19 mouse cellular contexts compared by ENCODE assay signal in the genomic region with DNA sequence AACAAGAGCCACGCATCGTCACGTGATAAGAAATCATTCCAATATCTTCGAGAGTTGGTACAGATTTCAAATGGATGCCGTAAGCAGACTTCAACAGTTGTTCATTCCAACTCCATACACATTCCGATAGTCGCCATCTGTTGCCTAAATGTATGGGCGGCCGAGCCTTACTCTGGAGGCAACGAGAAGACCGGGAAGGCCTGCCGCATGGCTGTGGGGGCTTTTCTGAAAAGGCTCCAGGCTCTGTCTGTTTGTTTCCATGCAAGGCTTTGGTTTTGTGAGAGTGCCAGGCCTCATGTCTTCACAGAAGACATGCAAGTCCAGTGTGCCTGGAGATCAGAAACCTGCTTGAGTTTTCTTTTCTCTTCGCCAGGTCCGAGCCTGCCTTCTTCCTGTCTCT. TPM values are rescaled to one million over a fixed set of nuclear protein-coding genes. Genes with fewer than 3 reads are reported as not detected.
DNase-seq lines count a peak whose midpoint lies in the region; ATAC-seq lines count a peak whose summit lies in the region.
"Had no signal": no experiment of that assay in that cellular context is flagged by ENCODE, and none has a peak within 500 bp of the region (broad histone marks: within the 10 kb centered on the region; RNA-seq: fewer than 3 reads in every experiment).

No protein-coding gene starts in this region.

- intact Hi-C loops in left cerebral cortex, postnatal 25 days (cut with DNase I), result loop anchor here (5.0 kb wide), 1 partner anchor 81 kb away; a partner anchor contains a TSS

- H3K4me3 ChIP-seq in kidney, embryonic 14.5 days (ENCODE audit: low read length), result no peak overlapping the region
- H3K4me3 ChIP-seq: embryonic facial prominence, embryonic 13.5 days; heart, embryonic 10.5 days; lung, embryonic 15.5 days; midbrain, embryonic 15.5 days had no signal

- ATAC-seq in cerebellum, adult (ENCODE audit: insufficient number of reproducible peaks, low FRiP score, low TSS enrichment), result 0 out of 2 replicates have a peak, but pooled peaks have one; percentile 16
- no peak for ATAC-seq in kidney, embryonic 14.5 days (ENCODE audit: low FRiP score, low TSS enrichment)
- ATAC-seq: hindbrain, embryonic 16.5 days; midbrain, embryonic 15.5 days had no signal

- no peak overlapping the region for H3K9ac ChIP-seq in kidney, embryonic 14.5 days (ENCODE audit: low read depth, low read length)
- H3K9ac ChIP-seq: embryonic facial prominence, embryonic 13.5 days; lung, embryonic 15.5 days; midbrain, embryonic 15.5 days had no signal

- H3K9me3 ChIP-seq in kidney, embryonic 14.5 days (ENCODE audit: control insufficient read depth, low read length), result no peaks in the 10 kb centered on the region
- H3K9me3 ChIP-seq: embryonic facial prominence, embryonic 13.5 days; heart, embryonic 10.5 days; lung, embryonic 15.5 days; midbrain, embryonic 15.5 days had no signal

- H3K36me3 ChIP-seq in kidney, embryonic 14.5 days (ENCODE audit: control insufficient read depth, insufficient read depth, low read length), result no peaks in the 10 kb centered on the region
- H3K36me3 ChIP-seq: embryonic facial prominence, embryonic 13.5 days; heart, embryonic 10.5 days; lung, embryonic 15.5 days; midbrain, embryonic 15.5 days had no signal

- no peak overlapping the region for H3K4me2 ChIP-seq in kidney, embryonic 14.5 days (replicated peaks; ENCODE audit: low read depth, low read length)
- H3K4me2 ChIP-seq: embryonic facial prominence, embryonic 13.5 days; lung, embryonic 15.5 days; midbrain, embryonic 15.5 days had no signal

- H3K27ac ChIP-seq in kidney, embryonic 14.5 days (ENCODE audit: low read depth, low read length), result no peak overlapping the region
- H3K27ac ChIP-seq: embryonic facial prominence, embryonic 13.5 days; heart, embryonic 10.5 days; lung, embryonic 15.5 days; midbrain, embryonic 15.5 days had no signal

- H3K4me1 ChIP-seq in kidney, embryonic 14.5 days (ENCODE audit: control insufficient read depth, insufficient read depth, low read length), result no peaks in the 10 kb centered on the region
- H3K4me1 ChIP-seq: lung, embryonic 15.5 days; midbrain, embryonic 15.5 days had no signal

- 94% methylated on average over 14 of the region's 14 CpGs for WGBS in kidney, embryonic 14.5 days

- no peak for DNase-seq in cerebellum, adult 9-11 months
- DNase-seq in layer of hippocampus, adult 8-10 months (ENCODE audit: low spot score in 2 of 2), result peak; percentile 34 to 42
- no peak for DNase-seq in layer of hippocampus, postnatal 10 days (ENCODE audit: low spot score in 2 of 2)
- peak; percentile 56 to 92 for DNase-seq in left cerebral cortex, postnatal 25 days (ENCODE audit: low spot score in 2 of 2)
- DNase-seq in telencephalon, adult 2 months (ENCODE audit: low read depth, low spot score), result peak; percentile 84
- no peak for DNase-seq in spleen, postnatal 10 days (ENCODE audit: low spot score in 2 of 2)
- DNase-seq: adrenal gland, postnatal 14 days; cerebellum, postnatal 36 days; heart, postnatal 14 days; kidney, adult 2 months; kidney, postnatal 36 days; thymus, postnatal 14 days had no signal

- no peaks in the 10 kb centered on the region for H3K27me3 ChIP-seq in kidney, embryonic 14.5 days (ENCODE audit: control insufficient read depth, insufficient read depth, low read length)
- H3K27me3 ChIP-seq: embryonic facial prominence, embryonic 13.5 days; lung, embryonic 15.5 days; midbrain, embryonic 15.5 days had no signal

RNA-seq across cellular contexts. Expression of a gene that starts 28.6 kb away (rescaled TPM):
- total RNA-seq in layer of hippocampus, adult 8-10 months (2022), result 100 to 1,000 TPM; 137 to 148 (median 140) TPM
- 100 to 1,000 TPM in 1 of 2 experiments, 10 to 100 TPM in 1; 99.2 to 106 TPM for total RNA-seq in layer of hippocampus, postnatal 10 days (2021)
- total RNA-seq in left cerebral cortex, postnatal 25 days (2021), result 100 to 1,000 TPM; 153 to 155 TPM
- polyA plus RNA-seq in kidney, embryonic 14.5 days (2014; fragmentation: Nextera tagmentation; extraction: Ambion mirVana), result 0.79 and 0.93 TPM in 2 replicates

Comparison
In these comparisons a context has a peak if more than half of its experiments do, and no peak if none do; other contexts are left out.
1. DNase-seq: peak in layer of hippocampus, adult 8-10 months (2 of 2), left cerebral cortex, postnatal 25 days (2 of 2) and telencephalon, adult 2 months (single experiment); none in cerebellum, adult 9-11 months (single experiment), layer of hippocampus, postnatal 10 days (0 of 2) and spleen, postnatal 10 days (0 of 2).